Mouse (Mus musculus) frontal cortex, adult 2 months (tissue): ENCODE data around the gene Gm14692. TPM values are rescaled to one million over a fixed set of nuclear protein-coding genes. Genes with fewer than 3 reads are reported as not detected.
"Not testable (repeated sequence)": the region's sequence is repeated elsewhere in the genome, so short reads cannot be mapped to it uniquely, and the experiment has no call there.

Source experiments
- DNase-seq, 2 experiments: peaks; one replicate each; pipeline ENCODE4 v3.0.0; 2022; ENCODE audit warnings: low spot score in 1 of 2; ENCODE audit errors: extremely low spot score in 1 of 2
- polyA plus RNA-seq: library from polyadenylated mRNA; depleted of rRNA; stranded (reverse); fragments of >200 nt; gene quantifications from 2 replicates; pipeline ENCODE4 v1.2.3, GENCODE M21; 2012; rRNA removed

Gene Gm14692
- polyA plus RNA-seq = not detected in 2 replicates

DNA sequence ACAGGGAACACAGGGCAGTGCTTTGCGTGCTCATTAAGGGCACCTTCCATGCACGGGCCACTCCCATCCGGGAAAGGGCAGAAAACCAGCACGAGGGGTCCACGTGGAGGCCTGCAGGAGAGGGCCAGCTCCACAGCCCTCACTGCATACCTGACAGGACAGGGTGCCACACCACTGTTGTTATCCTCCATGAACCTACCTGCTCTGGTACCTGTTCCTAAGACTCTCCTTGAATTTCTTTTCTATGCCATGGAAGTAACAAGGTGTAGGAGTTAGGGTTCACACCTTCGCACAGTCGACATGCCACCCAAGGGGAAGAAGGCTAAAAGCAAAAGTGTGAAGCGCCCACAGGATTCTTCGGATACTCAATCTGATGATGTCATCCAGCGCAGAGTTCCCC, at the start of gene Gm14692:
Gm14692 (plus strand) TSS at position 301 of the 400 bp plus-strand sequence.
- not testable (repeated sequence) for DNase-seq

DNA sequence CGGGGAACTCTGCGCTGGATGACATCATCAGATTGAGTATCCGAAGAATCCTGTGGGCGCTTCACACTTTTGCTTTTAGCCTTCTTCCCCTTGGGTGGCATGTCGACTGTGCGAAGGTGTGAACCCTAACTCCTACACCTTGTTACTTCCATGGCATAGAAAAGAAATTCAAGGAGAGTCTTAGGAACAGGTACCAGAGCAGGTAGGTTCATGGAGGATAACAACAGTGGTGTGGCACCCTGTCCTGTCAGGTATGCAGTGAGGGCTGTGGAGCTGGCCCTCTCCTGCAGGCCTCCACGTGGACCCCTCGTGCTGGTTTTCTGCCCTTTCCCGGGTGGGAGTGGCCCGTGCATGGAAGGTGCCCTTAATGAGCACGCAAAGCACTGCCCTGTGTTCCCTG, 2.0 kb upstream of the Gm14692 start, which contains the start of gene Gm1140:
Gm1140 (minus strand) TSS at position 101 of the 400 bp plus-strand sequence.
- not testable (repeated sequence) for DNase-seq

Other genes with a start within 250 kb of the Gm14692 start
- gene Gm1140, start 2.1 kb upstream of the Gm14692 start, polyA plus RNA-seq = not detected in 2 replicates
- not detected in 2 replicates for gene 4933436I01Rik, start 225.8 kb downstream of the Gm14692 start, polyA plus RNA-seq